Mouse (Mus musculus) heart, embryonic 13.5 days (tissue): ENCODE data around the gene Apol10b. TPM values are rescaled to one million over a fixed set of nuclear protein-coding genes. Genes with fewer than 3 reads are reported as not detected.
"Not testable (repeated sequence)": the region's sequence is repeated elsewhere in the genome, so short reads cannot be mapped to it uniquely, and the experiment has no call there.

Experiments
- ATAC-seq: fragments of 200-750 bp; cut with Nextera tagmentation; 2 replicates; pipeline ENCODE4 v1.8.0; 2017; ENCODE audit warnings: moderate TSS enrichment; ENCODE audit not compliant: insufficient number of reproducible peaks, low FRiP score, low TSS enrichment; ENCODE audit errors: extremely low read depth
- H3K27ac ChIP-seq: fragments of 300-500 bp; sonication (generic); replicated peaks from 2 replicates; pipeline ENCODE4 v1.5.1; 2015; ENCODE audit warnings: moderate library complexity, mild to moderate bottlenecking, inconsistent platforms
- H3K27me3 ChIP-seq: fragments of 300-500 bp; sonication (generic); replicated peaks from 2 replicates; pipeline ENCODE4 v1.6.1; 2015; ENCODE audit warnings: mild to moderate bottlenecking, inconsistent platforms
- H3K36me3 ChIP-seq: fragments of 300-500 bp; sonication (generic); 2 replicates; pipeline ENCODE4 v1.6.1; 2015; ENCODE audit warnings: mild to moderate bottlenecking, inconsistent platforms
- H3K4me1 ChIP-seq: fragments of 300-500 bp; sonication (generic); 2 replicates; pipeline ENCODE4 v1.6.1; 2015; ENCODE audit warnings: inconsistent platforms
- H3K4me2 ChIP-seq: fragments of 300-500 bp; sonication (generic); 2 replicates; pipeline ENCODE4 v1.6.1; 2015; ENCODE audit warnings: inconsistent platforms, mild to moderate bottlenecking, moderate library complexity
- H3K4me3 ChIP-seq: fragments of 300-500 bp; sonication (generic); 2 replicates; pipeline ENCODE4 v1.5.1; 2015; ENCODE audit warnings: moderate library complexity, mild to moderate bottlenecking, inconsistent platforms
- H3K9ac ChIP-seq: fragments of 300-500 bp; sonication (generic); 2 replicates; pipeline ENCODE4 v1.6.1; 2015; ENCODE audit warnings: inconsistent platforms, mild to moderate bottlenecking, moderate library complexity
- H3K9me3 ChIP-seq: fragments of 300-500 bp; sonication (generic); 2 replicates; pipeline ENCODE4 v1.6.1; 2016; ENCODE audit warnings: inconsistent platforms
- WGBS: fragments of 180-500 bp; shearing (Covaris S2); methylation state at CpG from one replicate; pipeline ENCODE4 v1.1.7; 2015; ENCODE audit warnings: mixed read lengths; 5-methylcytosine and 5-hydroxymethylcytosine counted together
- polyA plus RNA-seq: library from polyadenylated mRNA; unstranded; fragments of >200 nt; fragmentation: Nextera tagmentation; extraction: Ambion mirVana; gene quantifications from 2 replicates; pipeline ENCODE4 v1.2.1, GENCODE M21; 2015

Gene Apol10b
- polyA plus RNA-seq, 1 experiment from 2014 or later, result not detected

GRCm38 (mm10) chr15:77587026-77587425 lies 8.9 kb downstream of the Apol10b start:
- no peak for ATAC-seq
- H3K4me1 ChIP-seq, result 0 out of 2 replicates have a peak, but pooled peaks cover 3% of the 10 kb centered on the region
- H3K27ac ChIP-seq, result no peak overlapping the region
- no peaks in the 10 kb centered on the region for H3K27me3 ChIP-seq
- H3K4me2 ChIP-seq, result no peak overlapping the region
- no peak overlapping the region for H3K9ac ChIP-seq
- H3K36me3 ChIP-seq, result no peaks in the 10 kb centered on the region
- no peak overlapping the region for H3K4me3 ChIP-seq
- peaks cover 8% of the 10 kb centered on the region for H3K9me3 ChIP-seq

- ATAC-seq, result peak; percentile 63
- H3K36me3 ChIP-seq, result no peaks in the 10 kb centered on the region
- H3K9ac ChIP-seq, result no peak overlapping the region
- no peaks in the 10 kb centered on the region for H3K27me3 ChIP-seq
- H3K4me3 ChIP-seq, result no peak overlapping the region
- peaks cover 8% of the 10 kb centered on the region for H3K4me1 ChIP-seq
- peaks cover 8% of the 10 kb centered on the region for H3K9me3 ChIP-seq
- H3K4me2 ChIP-seq, result no peak overlapping the region
- WGBS, result 30% methylated on average over 1 of the region's 1 CpGs
- peak overlapping the region; percentile 63 for H3K27ac ChIP-seq
Measured at GRCm38 (mm10) chr15:77581681-77582080, 14.2 kb downstream of the Apol10b start.

- no peak for ATAC-seq
- H3K4me3 ChIP-seq, result no peak overlapping the region
- H3K9ac ChIP-seq, result no peak overlapping the region
- H3K4me1 ChIP-seq, result peaks cover 8% of the 10 kb centered on the region
- H3K27ac ChIP-seq, result no peak overlapping the region
- WGBS, result 74% methylated on average over 4 of the region's 4 CpGs
- H3K36me3 ChIP-seq, result no peaks in the 10 kb centered on the region
- no peak overlapping the region for H3K4me2 ChIP-seq
- H3K9me3 ChIP-seq, result peaks cover 8% of the 10 kb centered on the region
- H3K27me3 ChIP-seq, result no peaks in the 10 kb centered on the region
Measured at GRCm38 (mm10) chr15:77579311-77579710, 16.6 kb downstream of the Apol10b start.

GRCm38 (mm10) chr15:77578801-77579200 lies 17.1 kb downstream of the Apol10b start:
- Histone ChIP-seq H3K36me3 (no peaks in the 10 kb centered on the region), H3K4me3 (no peak overlapping the region), H3K9me3 (peaks cover 6% of the 10 kb centered on the region), H3K4me2 (no peak overlapping the region), H3K4me1 (peaks cover 8% of the 10 kb centered on the region), H3K9ac (no peak overlapping the region), H3K27me3 (no peaks in the 10 kb centered on the region), H3K27ac (no peak overlapping the region)
- ATAC-seq, result no peak
- 80% methylated on average over 2 of the region's 2 CpGs for WGBS

GRCm38 (mm10) chr15:77563219-77563618 lies 32.7 kb downstream of the Apol10b start:
- ATAC-seq, result no peak
- no peak overlapping the region for H3K27ac ChIP-seq

GRCm38 (mm10) chr15:77561792-77562191 lies 34.1 kb downstream of the Apol10b start, which contains the start of gene 1700025B11Rik:
Gene 1700025B11Rik (minus strand): TSS chr15:77561892.
- no peaks in the 10 kb centered on the region for H3K4me1 ChIP-seq
- H3K9ac ChIP-seq, result no peak within 1 kb of the TSS
- ATAC-seq, result no peak
- no peaks in the 10 kb centered on the region for H3K27me3 ChIP-seq
- H3K36me3 ChIP-seq, result no peaks in the 10 kb centered on the region
- H3K4me2 ChIP-seq, result no peak within 1 kb of the TSS
- no peak within 1 kb of the TSS for H3K4me3 ChIP-seq
- H3K27ac ChIP-seq, result no peak within 1 kb of the TSS
- H3K9me3 ChIP-seq, result no peaks in the 10 kb centered on the region

More at GRCm38 (mm10) chr15:77563219-77563618, 32.7 kb downstream of the Apol10b start:
- Histone ChIP-seq H3K4me3 (no peak overlapping the region), H3K27me3 (no peaks in the 10 kb centered on the region), H3K4me2 (no peak overlapping the region), H3K9me3 (no peaks in the 10 kb centered on the region), H3K36me3 (no peaks in the 10 kb centered on the region), H3K9ac (no peak overlapping the region), H3K4me1 (no peaks in the 10 kb centered on the region)

- not testable (repeated sequence) for H3K4me1 ChIP-seq, H3K4me3 ChIP-seq, H3K9me3 ChIP-seq, H3K36me3 ChIP-seq, H3K27me3 ChIP-seq, H3K27ac ChIP-seq, H3K9ac ChIP-seq, H3K4me2 ChIP-seq, ATAC-seq
- 24% methylated on average over 1 of the region's 1 CpGs for WGBS
Measured at GRCm38 (mm10) chr15:77539221-77539620, 56.7 kb downstream of the Apol10b start.

Other genes starting within 250 kb of the Apol10b start
- 0.15 and 0.33 TPM in 2 replicates for gene Apol7a, start 197.0 kb downstream of the Apol10b start, polyA plus RNA-seq
- 0.60 and 0.96 TPM in 2 replicates for gene Apol9a, start 185.0 kb downstream of the Apol10b start, polyA plus RNA-seq
- gene Apol7b, start 148.6 kb downstream of the Apol10b start, polyA plus RNA-seq, result not detected in 2 replicates
- gene Apol10a, start 119.1 kb downstream of the Apol10b start, polyA plus RNA-seq, result not detected in 2 replicates
- gene Apol11a, start 87.9 kb downstream of the Apol10b start, polyA plus RNA-seq, result not detected in 2 replicates
- gene Apol7c, start 62.8 kb downstream of the Apol10b start, polyA plus RNA-seq, result 0.16 TPM in 1 of 2 replicates, not detected in the other
- not detected in 2 replicates for gene 1700025B11Rik, start 34.2 kb downstream of the Apol10b start, polyA plus RNA-seq
- not detected in 2 replicates for gene Gm36245, start 3.1 kb upstream of the Apol10b start, polyA plus RNA-seq
- 0.39 and 0.62 TPM in 2 replicates for gene Apol11b, start 47.2 kb upstream of the Apol10b start, polyA plus RNA-seq
- 0.08 TPM in 1 of 2 replicates, not detected in the other for gene Apol7e, start 102.7 kb upstream of the Apol10b start, polyA plus RNA-seq
- gene Apol9b, start 132.9 kb upstream of the Apol10b start, polyA plus RNA-seq, result 0.20 TPM in 1 of 2 replicates, not detected in the other
- 0.32 and 0.78 TPM in 2 replicates for gene Apol8, start 160.9 kb upstream of the Apol10b start, polyA plus RNA-seq
- gene Myh9, start 246.1 kb upstream of the Apol10b start, polyA plus RNA-seq, result 24.8 and 25.0 TPM in 2 replicates